Mouse (Mus musculus): ENCODE measurements around the gene Leng8. TPM values are rescaled to one million over a fixed set of nuclear protein-coding genes. Genes with fewer than 3 reads are reported as not detected.

Leng8 gene
- polyA plus RNA-seq, 1 experiment from 2014 or later: 43.0 TPM

GRCm38 (mm10) chr7:4124315-4124759 is 12.5 kb upstream of the Leng8 start:
- H3K9me3 ChIP-seq (replicated peaks; ENCODE audit: control insufficient read depth, low read length): no peaks in the 10 kb centered on the region
- H3K4me2 ChIP-seq (ENCODE audit: low read length): peak overlapping the region; percentile 75
- H3K4me1 ChIP-seq (ENCODE audit: control insufficient read depth, insufficient read depth, low read length): peaks cover 42% of the 10 kb centered on the region
- H3K4me3 ChIP-seq (ENCODE audit: low read depth, low read length): peak overlapping the region; percentile 22
- ATAC-seq (peak; percentile 79), DNase-seq (ENCODE audit: low spot score) (peak; percentile 98)
- H3K36me3 ChIP-seq (ENCODE audit: control insufficient read depth, insufficient read depth, low read length): peaks cover 45% of the 10 kb centered on the region
- 0% methylated on average over 10 of the region's 10 CpGs for WGBS
- H3K9ac ChIP-seq (ENCODE audit: low read length): peak overlapping the region; percentile 55; the same call in 1 of the 2 replicates
- peak overlapping the region; percentile 84 for H3K27ac ChIP-seq (ENCODE audit: low read depth, low read length)
- no peaks in the 10 kb centered on the region for H3K27me3 ChIP-seq (replicated peaks; ENCODE audit: control insufficient read depth, insufficient read depth, low read length)

GRCm38 (mm10) chr7:4124856-4125255 is 12.0 kb upstream of the Leng8 start:
- peak overlapping the region; percentile 22; the same call in 1 of the 2 replicates for H3K4me3 ChIP-seq (ENCODE audit: low read depth, low read length)
- 2% methylated on average over 5 of the region's 5 CpGs for WGBS
- no peaks in the 10 kb centered on the region for H3K27me3 ChIP-seq (replicated peaks; ENCODE audit: control insufficient read depth, insufficient read depth, low read length)
- no peaks in the 10 kb centered on the region for H3K9me3 ChIP-seq (replicated peaks; ENCODE audit: control insufficient read depth, low read length)
- DNase-seq (ENCODE audit: low spot score) (no peak), ATAC-seq (no peak)
- peaks cover 42% of the 10 kb centered on the region for H3K4me1 ChIP-seq (ENCODE audit: control insufficient read depth, insufficient read depth, low read length)
- peak overlapping the region; percentile 55 for H3K9ac ChIP-seq (ENCODE audit: low read length)
- peak overlapping the region; percentile 75 for H3K4me2 ChIP-seq (ENCODE audit: low read length)
- H3K27ac ChIP-seq (ENCODE audit: low read depth, low read length): peak overlapping the region; percentile 84
- H3K36me3 ChIP-seq (ENCODE audit: control insufficient read depth, insufficient read depth, low read length): peaks cover 50% of the 10 kb centered on the region

- no peaks in the 10 kb centered on the region for H3K9me3 ChIP-seq (replicated peaks; ENCODE audit: control insufficient read depth, low read length)
- H3K36me3 ChIP-seq (ENCODE audit: control insufficient read depth, insufficient read depth, low read length): peaks cover 54% of the 10 kb centered on the region
- H3K27me3 ChIP-seq (replicated peaks; ENCODE audit: control insufficient read depth, insufficient read depth, low read length): no peaks in the 10 kb centered on the region
- peaks cover 39% of the 10 kb centered on the region for H3K4me1 ChIP-seq (ENCODE audit: control insufficient read depth, insufficient read depth, low read length)
- DNase-seq (ENCODE audit: low spot score) (no peak), ATAC-seq (no peak)
- H3K9ac ChIP-seq (ENCODE audit: low read length): peak overlapping the region; percentile 55
- H3K4me2 ChIP-seq (ENCODE audit: low read length): peak overlapping the region; percentile 75
- H3K27ac ChIP-seq (ENCODE audit: low read depth, low read length): peak overlapping the region; percentile 84
- no peak overlapping the region for H3K4me3 ChIP-seq (ENCODE audit: low read depth, low read length)
- 19% methylated on average over 9 of the region's 9 CpGs for WGBS
Observed at GRCm38 (mm10) chr7:4125306-4125705, 11.5 kb upstream of the Leng8 start.

GRCm38 (mm10) chr7:4126992-4127785 is 9.7 kb upstream of the Leng8 start:
- 87% methylated on average over 11 of the region's 11 CpGs for WGBS

GRCm38 (mm10) chr7:4127894-4128293 is 8.9 kb upstream of the Leng8 start:
- peaks cover 27% of the 10 kb centered on the region for H3K4me1 ChIP-seq (ENCODE audit: control insufficient read depth, insufficient read depth, low read length)
- no peaks in the 10 kb centered on the region for H3K27me3 ChIP-seq (replicated peaks; ENCODE audit: control insufficient read depth, insufficient read depth, low read length)
- ATAC-seq (no peak), DNase-seq (ENCODE audit: low spot score) (no peak)
- peaks cover 72% of the 10 kb centered on the region for H3K36me3 ChIP-seq (ENCODE audit: control insufficient read depth, insufficient read depth, low read length)
- no peak overlapping the region for H3K27ac ChIP-seq (ENCODE audit: low read depth, low read length)
- H3K4me3 ChIP-seq (ENCODE audit: low read depth, low read length): no peak overlapping the region
- 91% methylated on average over 4 of the region's 4 CpGs for WGBS
- no peaks in the 10 kb centered on the region for H3K9me3 ChIP-seq (replicated peaks; ENCODE audit: control insufficient read depth, low read length)
- no peak overlapping the region for H3K4me2 ChIP-seq (ENCODE audit: low read length)
- no peak overlapping the region for H3K9ac ChIP-seq (ENCODE audit: low read length)

More at GRCm38 (mm10) chr7:4126992-4127785, 9.7 kb upstream of the Leng8 start:
- no peak for ATAC-seq
- no peak overlapping the region for H3K27ac ChIP-seq (ENCODE audit: low read depth, low read length)
- no peaks in the 10 kb centered on the region for H3K27me3 ChIP-seq (replicated peaks; ENCODE audit: control insufficient read depth, insufficient read depth, low read length)
- no peak for DNase-seq (ENCODE audit: low spot score)
- no peak overlapping the region for H3K4me2 ChIP-seq (ENCODE audit: low read length)
- no peak overlapping the region for H3K4me3 ChIP-seq (ENCODE audit: low read depth, low read length)
- peaks cover 65% of the 10 kb centered on the region for H3K36me3 ChIP-seq (ENCODE audit: control insufficient read depth, insufficient read depth, low read length)
- H3K4me1 ChIP-seq (ENCODE audit: control insufficient read depth, insufficient read depth, low read length): peaks cover 33% of the 10 kb centered on the region
- no peak overlapping the region for H3K9ac ChIP-seq (ENCODE audit: low read length)
- no peaks in the 10 kb centered on the region for H3K9me3 ChIP-seq (replicated peaks; ENCODE audit: control insufficient read depth, low read length)

- WGBS: 63% methylated on average over 6 of the region's 6 CpGs
Observed at GRCm38 (mm10) chr7:4128860-4129259, 8.0 kb upstream of the Leng8 start.

GRCm38 (mm10) chr7:4130686-4131452 is 6.0 kb upstream of the Leng8 start:
- Histone ChIP-seq H3K36me3 (ENCODE audit: control insufficient read depth, insufficient read depth, low read length) (peaks cover 79% of the 10 kb centered on the region), H3K9ac (ENCODE audit: low read length) (peak overlapping the region; percentile 21; the same call in 1 of the 2 replicates), H3K4me2 (ENCODE audit: low read length) (peak overlapping the region; percentile 30; the same call in 1 of the 2 replicates), H3K4me3 (ENCODE audit: low read depth, low read length) (no peak overlapping the region), H3K4me1 (ENCODE audit: control insufficient read depth, insufficient read depth, low read length) (peaks cover 5% of the 10 kb centered on the region; the same call in 1 of the 2 replicates), H3K9me3 (replicated peaks; ENCODE audit: control insufficient read depth, low read length) (no peaks in the 10 kb centered on the region), H3K27me3 (replicated peaks; ENCODE audit: control insufficient read depth, insufficient read depth, low read length) (no peaks in the 10 kb centered on the region), H3K27ac (ENCODE audit: low read depth, low read length) (peak overlapping the region; percentile 45)
- DNase-seq (ENCODE audit: low spot score): peak; percentile 95
- 22% methylated on average over 13 of the region's 13 CpGs for WGBS
- ATAC-seq: peak; percentile 70

More at GRCm38 (mm10) chr7:4128860-4129259, 8.0 kb upstream of the Leng8 start:
- Histone ChIP-seq H3K4me1 (ENCODE audit: control insufficient read depth, insufficient read depth, low read length) (peaks cover 18% of the 10 kb centered on the region), H3K9ac (ENCODE audit: low read length) (no peak overlapping the region), H3K9me3 (replicated peaks; ENCODE audit: control insufficient read depth, low read length) (no peaks in the 10 kb centered on the region), H3K27me3 (replicated peaks; ENCODE audit: control insufficient read depth, insufficient read depth, low read length) (no peaks in the 10 kb centered on the region), H3K4me3 (ENCODE audit: low read depth, low read length) (no peak overlapping the region), H3K4me2 (ENCODE audit: low read length) (no peak overlapping the region), H3K36me3 (ENCODE audit: control insufficient read depth, insufficient read depth, low read length) (peaks cover 82% of the 10 kb centered on the region), H3K27ac (ENCODE audit: low read depth, low read length) (no peak overlapping the region)
- DNase-seq (ENCODE audit: low spot score) (no peak), ATAC-seq (no peak)

GRCm38 (mm10) chr7:4131964-4132363 is 4.9 kb upstream of the Leng8 start:
- peaks cover 5% of the 10 kb centered on the region; the same call in 1 of the 2 replicates for H3K4me1 ChIP-seq (ENCODE audit: control insufficient read depth, insufficient read depth, low read length)
- no peak overlapping the region for H3K4me3 ChIP-seq (ENCODE audit: low read depth, low read length)
- no peaks in the 10 kb centered on the region for H3K9me3 ChIP-seq (replicated peaks; ENCODE audit: control insufficient read depth, low read length)
- peak overlapping the region; percentile 45; the same call in 1 of the 2 replicates for H3K27ac ChIP-seq (ENCODE audit: low read depth, low read length)
- DNase-seq (ENCODE audit: low spot score) (no peak), ATAC-seq (no peak)
- no peak overlapping the region for H3K4me2 ChIP-seq (ENCODE audit: low read length)
- 87% methylated on average over 8 of the region's 8 CpGs for WGBS
- H3K36me3 ChIP-seq (ENCODE audit: control insufficient read depth, insufficient read depth, low read length): peaks cover 70% of the 10 kb centered on the region
- H3K27me3 ChIP-seq (replicated peaks; ENCODE audit: control insufficient read depth, insufficient read depth, low read length): no peaks in the 10 kb centered on the region
- H3K9ac ChIP-seq (ENCODE audit: low read length): peak overlapping the region; percentile 35; the same call in 1 of the 2 replicates
